Mouse (Mus musculus) ovary, postnatal 14 days (tissue): Measurements from ENCODE around the gene Bola1.

Experiments
- DNase-seq: peaks from one replicate; pipeline ENCODE4 v3.0.0; 2022; ENCODE audit warnings: low spot score

The Bola1 gene

DNA sequence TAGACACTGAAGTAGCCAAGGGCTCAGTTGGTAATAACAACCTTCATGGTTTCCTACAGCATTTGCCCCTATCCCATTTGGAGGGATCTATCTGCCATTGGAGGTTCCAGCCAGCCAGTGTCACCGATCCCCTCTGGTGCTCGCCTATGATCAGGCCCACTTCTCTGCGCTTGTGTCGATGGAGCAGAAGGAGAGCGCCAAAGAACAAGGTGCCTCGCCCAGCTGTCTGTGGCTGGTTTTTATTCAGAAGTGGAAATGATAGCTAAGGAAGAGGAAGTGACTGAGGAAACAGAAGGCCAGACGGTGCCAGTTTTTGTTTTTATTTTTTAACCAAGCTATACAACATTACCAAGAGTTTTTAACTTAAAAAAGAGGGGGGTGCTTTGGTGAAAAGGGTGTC, 67.7 kb downstream of the Bola1 start:
- no peak for DNase-seq

GRCm38 (mm10) chr3:96147950-96148349, 71.6 kb downstream of the Bola1 start:
- no peak for DNase-seq
